Mouse (Mus musculus) embryonic fibroblast, embryonic 13.5 days (primary cell): ENCODE results near the gene Sectm1b.

Source experiments
- CTCF ChIP-seq: IDR thresholded peaks from 2 replicates; pipeline ENCODE4 v1.5.1; 2011; ENCODE audit warnings: mild to moderate bottlenecking, control low read depth, low read length, moderate library complexity, borderline replicate concordance; ENCODE audit not compliant: insufficient read depth
- POLR2A ChIP-seq: IDR thresholded peaks from 2 replicates; pipeline ENCODE4 v1.6.1; 2011; ENCODE audit warnings: low read depth, mild to moderate bottlenecking, control low read depth, low read length, moderate library complexity

- TF ChIP-seq CTCF: no peak
- no peak for TF ChIP-seq POLR2A
These were observed 37.3 kb upstream of the Sectm1b start for GRCm38 (mm10) chr11:121100692-121101091.
